Mouse (Mus musculus): ENCODE data around the gene Sema6d.

The Sema6d gene

GRCm38 (mm10) chr2:124401727-124402380 is 312.1 kb downstream of the Sema6d start:
- no peak for DNase-seq (ENCODE audit: low spot score)

DNA sequence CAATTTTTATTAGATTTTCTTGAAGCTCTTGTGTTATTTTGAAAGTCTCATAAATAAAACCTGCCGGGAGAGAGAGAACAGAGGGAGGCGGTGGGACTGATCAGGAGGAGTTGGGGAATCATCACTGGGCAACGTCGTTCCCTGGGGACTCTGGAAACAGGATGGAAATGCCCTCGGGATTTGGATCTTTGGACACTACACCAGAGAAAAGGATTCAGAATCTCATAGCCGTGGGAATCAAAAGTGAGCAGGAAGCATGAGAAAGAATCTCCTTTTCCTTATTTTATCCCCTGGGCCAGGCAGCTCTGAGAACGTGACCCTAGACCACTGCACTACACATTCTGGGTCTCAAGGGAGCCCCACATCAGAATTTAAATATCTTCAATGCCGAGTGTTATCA is 313.8 kb downstream of the Sema6d start:
- DNase-seq (ENCODE audit: low spot score), result no peak

DNA sequence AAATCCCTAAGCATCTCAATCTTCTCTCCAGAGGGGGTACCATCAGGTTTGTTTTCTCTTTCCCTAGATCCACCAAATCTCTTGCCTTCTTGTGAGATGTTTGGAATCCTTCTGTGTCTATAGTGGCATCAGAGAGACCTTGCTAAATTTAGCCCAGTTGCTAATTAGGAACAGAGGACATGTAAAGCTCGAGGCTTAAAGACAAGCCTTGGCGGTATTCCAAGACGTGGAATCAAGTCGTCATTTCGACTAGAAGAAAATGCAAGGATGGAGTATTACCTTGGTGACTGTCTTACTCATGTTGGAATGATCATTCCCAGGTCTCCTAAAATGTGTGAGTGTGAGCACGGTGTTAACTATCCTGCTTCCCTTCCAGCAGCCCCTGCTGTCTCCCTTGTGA is 314.2 kb downstream of the Sema6d start:
- no peak for DNase-seq (ENCODE audit: low spot score)

GRCm38 (mm10) chr2:124404631-124405562 is 315.1 kb downstream of the Sema6d start:
- DNase-seq (ENCODE audit: low spot score), result peak; percentile 11

- DNase-seq (ENCODE audit: low spot score), result no peak
Observed at GRCm38 (mm10) chr2:124408956-124409355, 319.2 kb downstream of the Sema6d start.

DNA sequence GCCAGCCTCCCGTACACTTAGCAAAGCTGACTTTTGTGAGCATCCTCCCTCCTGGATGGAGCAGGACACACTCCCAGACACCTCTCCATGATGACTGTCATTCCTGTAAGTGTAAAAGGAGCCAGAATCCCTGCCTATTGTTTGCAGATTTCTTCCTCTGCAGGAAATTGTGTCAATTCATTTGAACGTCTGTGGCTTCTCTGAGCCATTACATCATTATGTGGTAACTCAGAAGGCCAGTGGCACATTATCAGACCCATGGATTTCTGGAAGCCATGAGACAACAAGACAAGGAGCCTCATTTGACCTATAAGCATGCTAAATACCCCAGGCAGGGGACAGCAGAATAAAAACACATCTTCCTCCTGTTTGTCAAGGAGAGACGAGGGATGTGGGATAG is 327.0 kb downstream of the Sema6d start:
- DNase-seq (ENCODE audit: low spot score), result no peak

DNA sequence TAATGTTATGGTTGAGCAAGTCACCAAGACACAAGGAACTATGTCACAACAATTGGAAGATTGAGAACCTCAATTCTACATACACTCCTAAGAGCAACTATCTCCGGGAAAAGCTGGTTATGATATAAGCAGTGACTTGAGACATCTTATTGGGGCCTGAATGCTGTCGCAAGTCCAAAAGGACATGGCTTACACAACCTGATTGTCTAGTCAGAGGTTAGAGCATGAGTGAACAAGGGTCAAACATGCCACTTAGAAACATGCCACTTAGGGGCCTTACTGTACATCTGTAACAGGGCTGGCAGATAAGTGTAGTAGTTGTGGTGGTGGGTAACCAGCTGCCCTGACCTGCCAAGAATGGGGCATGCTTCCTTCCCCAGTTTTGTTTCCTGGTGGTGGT is 328.6 kb downstream of the Sema6d start:
- no peak for DNase-seq (ENCODE audit: low spot score)

DNA sequence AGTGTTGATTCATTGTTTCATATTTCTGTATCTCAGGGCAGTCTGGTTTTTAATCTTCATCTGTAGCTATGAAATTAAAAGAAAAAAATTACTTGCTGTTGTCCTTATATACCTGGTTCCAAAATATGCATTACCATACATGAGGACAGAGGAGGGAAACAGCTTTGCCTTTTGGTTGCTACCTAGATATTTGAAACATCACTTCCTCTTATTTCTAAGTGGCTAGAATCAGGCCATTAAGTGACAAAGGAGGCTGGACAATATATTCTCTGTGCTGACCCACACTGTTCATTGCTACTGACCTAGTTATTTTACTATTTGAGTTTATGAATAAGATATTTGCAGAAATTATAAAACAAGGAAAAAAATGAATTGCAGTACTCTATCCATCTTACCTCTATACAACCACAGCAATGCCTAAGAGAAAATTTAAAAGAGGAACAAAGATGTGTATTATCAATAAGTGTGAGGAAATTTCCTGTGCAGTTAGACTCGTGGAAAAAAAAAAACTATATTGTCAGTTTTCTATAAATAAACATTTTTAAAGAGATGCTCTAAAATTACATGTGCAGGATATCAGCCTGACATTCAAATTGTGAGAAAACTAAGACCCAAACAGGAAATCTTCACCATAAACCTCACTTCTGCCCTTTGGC is 330.5 kb downstream of the Sema6d start:
- DNase-seq (ENCODE audit: low spot score), result no peak

GRCm38 (mm10) chr2:124429744-124430143 is 340.0 kb downstream of the Sema6d start:
- DNase-seq (ENCODE audit: low spot score), result no peak

- DNase-seq (ENCODE audit: low spot score), result no peak
Observed at GRCm38 (mm10) chr2:124430708-124431107, 340.9 kb downstream of the Sema6d start.

GRCm38 (mm10) chr2:124435382-124436002 is 345.7 kb downstream of the Sema6d start:
- no peak for DNase-seq (ENCODE audit: low spot score)

GRCm38 (mm10) chr2:124436704-124437103 is 346.9 kb downstream of the Sema6d start:
- no peak for DNase-seq (ENCODE audit: low spot score)

- no peak for DNase-seq (ENCODE audit: low spot score)
Observed at GRCm38 (mm10) chr2:124444199-124444598, 354.4 kb downstream of the Sema6d start.

- no peak for DNase-seq (ENCODE audit: low spot score)
Observed at GRCm38 (mm10) chr2:124455881-124456280, 366.1 kb downstream of the Sema6d start.

- no peak for DNase-seq (ENCODE audit: low spot score)
Observed at GRCm38 (mm10) chr2:124456999-124457398, 367.2 kb downstream of the Sema6d start.

DNA sequence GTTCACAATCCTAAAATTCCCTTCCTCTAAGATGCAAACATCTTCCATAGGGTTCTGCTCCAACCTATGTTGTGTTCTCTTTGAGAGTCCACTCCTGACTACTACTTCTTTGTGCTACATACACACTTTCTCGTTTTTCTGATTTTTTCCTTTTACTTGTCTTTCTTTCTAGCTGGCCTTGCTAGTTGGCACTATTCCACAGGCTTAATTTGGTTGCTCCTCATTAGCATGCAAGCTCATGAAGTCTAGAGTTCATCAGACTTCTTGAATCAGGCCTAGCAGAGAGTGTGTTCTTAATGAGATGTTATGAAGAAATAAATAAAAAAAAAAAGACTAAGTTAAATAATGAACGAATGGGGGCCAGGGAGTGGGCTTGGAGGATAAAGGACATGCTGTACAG is 368.3 kb downstream of the Sema6d start:
- DNase-seq (ENCODE audit: low spot score), result no peak

- no peak for DNase-seq (ENCODE audit: low spot score)
Observed at GRCm38 (mm10) chr2:124460956-124461355, 371.2 kb downstream of the Sema6d start.

DNA sequence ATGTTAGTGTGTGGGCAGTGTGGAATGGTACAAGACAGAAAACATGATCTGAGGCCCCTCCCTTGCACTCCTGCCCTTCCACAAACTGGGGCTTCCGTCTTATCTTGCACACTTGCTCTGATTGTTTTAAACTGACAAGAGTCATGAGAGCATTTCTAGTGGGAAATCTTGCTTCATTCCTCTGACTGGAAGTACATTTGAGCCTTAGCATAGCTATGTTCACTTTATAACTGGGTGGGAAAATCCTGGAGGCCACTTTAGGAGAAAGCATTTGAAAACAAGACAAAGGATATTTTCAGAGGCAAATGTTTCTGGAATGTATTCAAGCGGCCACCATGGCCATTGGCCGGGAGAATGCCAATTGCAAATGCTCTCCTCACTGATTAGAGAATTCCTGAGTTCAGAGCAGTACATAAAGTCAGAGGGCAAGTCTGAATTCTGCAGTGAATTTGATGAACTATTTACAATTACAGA is 371.6 kb downstream of the Sema6d start:
- DNase-seq (ENCODE audit: low spot score), result no peak

DNA sequence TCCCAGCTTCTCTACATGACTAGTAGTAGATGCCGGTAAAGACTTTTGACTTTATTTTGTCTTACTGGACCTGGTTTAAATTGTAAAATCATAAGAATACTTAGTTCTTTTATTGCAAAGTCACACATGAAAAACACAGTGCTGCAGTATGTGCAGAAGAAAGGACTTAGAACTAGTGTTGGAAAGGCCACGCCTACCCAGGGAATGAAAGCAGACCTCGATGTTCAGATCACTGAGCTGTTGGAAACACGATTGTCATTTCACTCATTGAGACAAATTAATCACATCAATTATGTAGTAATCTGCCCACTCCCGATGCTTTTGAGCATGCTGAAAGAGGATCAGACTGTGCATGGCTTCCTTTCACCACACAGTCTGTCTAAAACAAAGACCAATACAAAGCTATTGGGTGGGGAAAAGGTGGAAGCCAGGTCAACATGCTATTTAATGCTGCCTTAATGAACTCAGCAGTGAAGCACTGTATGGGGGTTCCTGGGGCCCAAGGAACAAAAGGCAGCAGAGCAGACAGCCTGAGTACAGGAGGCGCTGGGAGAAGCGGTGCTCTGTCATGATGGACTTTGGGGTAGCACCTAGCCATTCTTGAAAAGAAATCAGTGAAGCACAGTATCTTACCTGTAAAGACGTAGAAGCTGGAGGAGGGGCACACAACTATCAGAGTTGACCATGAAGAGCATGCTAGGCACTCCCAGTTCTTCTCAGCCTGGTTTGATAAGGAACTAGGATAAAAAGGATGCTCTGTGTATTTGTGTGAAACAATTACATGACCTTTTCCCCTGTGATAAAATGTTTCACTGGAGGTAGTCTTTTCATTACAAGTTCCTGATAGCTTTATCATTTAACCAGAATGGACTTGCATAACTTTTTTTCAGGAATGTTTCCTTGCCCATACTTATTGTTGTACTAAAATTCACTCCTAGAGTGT is 375.5 kb downstream of the Sema6d start:
- no peak for DNase-seq (ENCODE audit: low spot score)

DNA sequence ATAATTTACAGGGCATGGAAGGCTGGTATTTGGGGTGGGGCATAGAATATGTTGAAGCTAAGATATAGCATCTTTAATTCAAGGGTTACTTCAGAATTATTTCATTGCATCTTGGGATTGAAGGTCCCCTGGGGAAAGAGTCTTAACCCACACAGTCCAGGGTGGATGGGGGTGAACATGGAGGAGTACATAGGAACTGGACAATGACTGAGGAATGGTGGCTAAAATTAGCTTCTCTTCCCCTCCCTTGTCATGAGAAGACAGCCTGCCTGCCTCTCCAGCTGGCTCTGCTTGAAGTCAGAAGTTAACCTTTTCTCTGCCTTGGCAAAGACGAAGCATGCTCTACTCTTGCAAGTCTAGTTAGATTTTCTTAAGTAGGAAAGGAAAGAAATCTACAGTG is 377.7 kb downstream of the Sema6d start:
- no peak for DNase-seq (ENCODE audit: low spot score)

Measured in layer of hippocampus, adult 9-10 months (tissue).